Mouse (Mus musculus): ENCODE measurements at regions not wholly inside any gene's neighbourhood (a gene's known extent, or its start where the extent isn't known, plus 50 kb on each side); places are given as distances from the start of the nearest gene placed in this dataset.

GRCm38 (mm10) chr11:63507387-63507786 lies 378.6 kb downstream of the Pmp22 start:
- ATAC-seq (ENCODE audit: low FRiP score), result no peak
- no peak for TF ChIP-seq CTCF (IDR thresholded peaks at IDR 0.05)
- Histone ChIP-seq H3K4me3 (ENCODE audit: low read depth, low read length) (no peak overlapping the region), H3K4me2 (ENCODE audit: low read depth, low read length, poor library complexity, severe bottlenecking) (no peak overlapping the region), H3K9me3 (ENCODE audit: low read length) (no peaks in the 10 kb centered on the region), H3K27ac (ENCODE audit: low read depth, low read length) (no peak overlapping the region), H3K9ac (replicated peaks; ENCODE audit: low read length, poor library complexity, severe bottlenecking) (no peak overlapping the region), H3K36me3 (ENCODE audit: insufficient read depth, low read length) (no peaks in the 10 kb centered on the region), H3K27me3 (ENCODE audit: insufficient read depth, low read length) (no peaks in the 10 kb centered on the region), H3K4me1 (ENCODE audit: insufficient read depth, low read length) (no peaks in the 10 kb centered on the region)
- no peak for DNase-seq (ENCODE audit: low spot score)
- 89% methylated on average over 8 of the region's 8 CpGs for WGBS

GRCm38 (mm10) chr11:63508727-63509126 lies 379.9 kb downstream of the Pmp22 start:
- Histone ChIP-seq H3K27me3 (ENCODE audit: insufficient read depth, low read length) (no peaks in the 10 kb centered on the region), H3K4me2 (ENCODE audit: low read depth, low read length, poor library complexity, severe bottlenecking) (no peak overlapping the region), H3K4me3 (ENCODE audit: low read depth, low read length) (no peak overlapping the region), H3K27ac (ENCODE audit: low read depth, low read length) (no peak overlapping the region), H3K9ac (replicated peaks; ENCODE audit: low read length, poor library complexity, severe bottlenecking) (no peak overlapping the region), H3K4me1 (ENCODE audit: insufficient read depth, low read length) (no peaks in the 10 kb centered on the region), H3K9me3 (ENCODE audit: low read length) (no peaks in the 10 kb centered on the region), H3K36me3 (ENCODE audit: insufficient read depth, low read length) (no peaks in the 10 kb centered on the region)
- WGBS, result 92% methylated on average over 2 of the region's 2 CpGs
- DNase-seq (ENCODE audit: low spot score) (no peak), ATAC-seq (ENCODE audit: low FRiP score) (no peak)
- TF ChIP-seq CTCF (IDR thresholded peaks at IDR 0.05), result no peak

- H3K27ac ChIP-seq (ENCODE audit: low read depth, low read length), result no peak overlapping the region
- H3K4me1 ChIP-seq (ENCODE audit: insufficient read depth, low read length), result no peaks in the 10 kb centered on the region
- WGBS, result 91% methylated on average over 7 of the region's 7 CpGs
- no peak overlapping the region for H3K4me2 ChIP-seq (ENCODE audit: low read depth, low read length, poor library complexity, severe bottlenecking)
- H3K36me3 ChIP-seq (ENCODE audit: insufficient read depth, low read length), result no peaks in the 10 kb centered on the region
- H3K27me3 ChIP-seq (ENCODE audit: insufficient read depth, low read length), result no peaks in the 10 kb centered on the region
- TF ChIP-seq CTCF (IDR thresholded peaks at IDR 0.05), result no peak
- DNase-seq (ENCODE audit: low spot score) (no peak), ATAC-seq (ENCODE audit: low FRiP score) (no peak)
- H3K9ac ChIP-seq (replicated peaks; ENCODE audit: low read length, poor library complexity, severe bottlenecking), result no peak overlapping the region
- no peak overlapping the region for H3K4me3 ChIP-seq (ENCODE audit: low read depth, low read length)
- no peaks in the 10 kb centered on the region for H3K9me3 ChIP-seq (ENCODE audit: low read length)
Measured at GRCm38 (mm10) chr11:63510611-63511010, 381.8 kb downstream of the Pmp22 start.

GRCm38 (mm10) chr11:63514615-63515014 lies 385.8 kb downstream of the Pmp22 start:
- WGBS, result 87% methylated on average over 3 of the region's 3 CpGs
- Histone ChIP-seq H3K4me3 (ENCODE audit: low read depth, low read length) (no peak overlapping the region), H3K27me3 (ENCODE audit: insufficient read depth, low read length) (no peaks in the 10 kb centered on the region), H3K9me3 (ENCODE audit: low read length) (no peaks in the 10 kb centered on the region), H3K4me2 (ENCODE audit: low read depth, low read length, poor library complexity, severe bottlenecking) (no peak overlapping the region), H3K36me3 (ENCODE audit: insufficient read depth, low read length) (no peaks in the 10 kb centered on the region), H3K27ac (ENCODE audit: low read depth, low read length) (no peak overlapping the region), H3K9ac (replicated peaks; ENCODE audit: low read length, poor library complexity, severe bottlenecking) (no peak overlapping the region), H3K4me1 (ENCODE audit: insufficient read depth, low read length) (0 out of 2 replicates have a peak, but pooled peaks cover 2% of the 10 kb centered on the region)
- TF ChIP-seq CTCF (IDR thresholded peaks at IDR 0.05), result no peak
- ATAC-seq (ENCODE audit: low FRiP score) (no peak), DNase-seq (ENCODE audit: low spot score) (no peak)

- 0 out of 2 replicates have a peak, but pooled peaks cover 2% of the 10 kb centered on the region for H3K4me1 ChIP-seq (ENCODE audit: insufficient read depth, low read length)
- no peak overlapping the region for H3K4me2 ChIP-seq (ENCODE audit: low read depth, low read length, poor library complexity, severe bottlenecking)
- 26% methylated on average over 6 of the region's 6 CpGs for WGBS
- H3K4me3 ChIP-seq (ENCODE audit: low read depth, low read length), result no peak overlapping the region
- ATAC-seq (ENCODE audit: low FRiP score), result no peak
- no peaks in the 10 kb centered on the region for H3K9me3 ChIP-seq (ENCODE audit: low read length)
- H3K27ac ChIP-seq (ENCODE audit: low read depth, low read length), result no peak overlapping the region
- no peaks in the 10 kb centered on the region for H3K36me3 ChIP-seq (ENCODE audit: insufficient read depth, low read length)
- no peak overlapping the region for H3K9ac ChIP-seq (replicated peaks; ENCODE audit: low read length, poor library complexity, severe bottlenecking)
- no peak for TF ChIP-seq CTCF (IDR thresholded peaks at IDR 0.05)
- DNase-seq (ENCODE audit: low spot score), result peak; percentile 68
- H3K27me3 ChIP-seq (ENCODE audit: insufficient read depth, low read length), result no peaks in the 10 kb centered on the region
Measured at GRCm38 (mm10) chr11:63518847-63519246, 390.1 kb downstream of the Pmp22 start.

GRCm38 (mm10) chr11:63524254-63524653 lies 395.5 kb downstream of the Pmp22 start:
- no peak for DNase-seq (ENCODE audit: low spot score)
- Histone ChIP-seq H3K4me3 (ENCODE audit: low read depth, low read length) (no peak overlapping the region), H3K9ac (replicated peaks; ENCODE audit: low read length, poor library complexity, severe bottlenecking) (no peak overlapping the region), H3K36me3 (ENCODE audit: insufficient read depth, low read length) (no peaks in the 10 kb centered on the region), H3K27me3 (ENCODE audit: insufficient read depth, low read length) (no peaks in the 10 kb centered on the region), H3K4me2 (ENCODE audit: low read depth, low read length, poor library complexity, severe bottlenecking) (no peak overlapping the region), H3K9me3 (ENCODE audit: low read length) (no peaks in the 10 kb centered on the region), H3K27ac (ENCODE audit: low read depth, low read length) (no peak overlapping the region), H3K4me1 (ENCODE audit: insufficient read depth, low read length) (peaks cover 2% of the 10 kb centered on the region; the same call in 1 of the 2 replicates)
- no peak for ATAC-seq (ENCODE audit: low FRiP score)
- 41% methylated on average over 7 of the region's 7 CpGs for WGBS
- no peak for TF ChIP-seq CTCF (IDR thresholded peaks at IDR 0.05)
